Mouse (Mus musculus): ENCODE results near the gene Cort. TPM values are rescaled to one million over a fixed set of nuclear protein-coding genes. Genes with fewer than 3 reads are reported as not detected.

Gene Cort
- polyA plus RNA-seq, 1 experiment from 2014 or later, result not detected

DNA sequence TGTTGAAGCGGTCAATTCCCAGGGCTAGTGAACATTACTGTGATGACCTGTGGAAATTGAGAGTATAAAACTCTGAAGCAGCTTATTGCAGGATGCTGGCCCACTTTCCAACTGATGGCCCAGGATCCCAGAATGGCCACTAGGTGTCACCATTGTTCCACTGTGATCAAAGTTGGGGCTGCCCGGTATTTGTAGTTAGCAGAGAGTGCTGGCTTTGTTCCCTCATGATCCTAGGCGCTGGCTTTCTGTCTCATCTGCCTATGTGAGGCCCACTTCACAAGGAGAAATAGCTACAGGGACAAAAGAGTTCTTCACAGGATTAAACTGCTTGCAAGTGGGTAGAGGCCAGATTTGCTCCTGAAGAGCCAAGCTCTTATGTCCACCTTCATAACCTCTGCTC, 17.9 kb upstream of the Cort start:
- Histone ChIP-seq H3K9ac (peak overlapping the region; percentile 30; the same call in 1 of the 2 replicates), H3K4me2 (no peak overlapping the region), H3K36me3 (ENCODE audit: poor library complexity, severe bottlenecking) (peaks cover 6% of the 10 kb centered on the region), H3K4me3 (no peak overlapping the region), H3K27ac (peak overlapping the region; percentile 36; the same call in 1 of the 2 replicates), H3K4me1 (no peaks in the 10 kb centered on the region), H3K9me3 (replicated peaks) (no peaks in the 10 kb centered on the region), H3K27me3 (no peaks in the 10 kb centered on the region)
- WGBS, result 5% methylated on average over 3 of the region's 3 CpGs
- ATAC-seq, result peak; percentile 92

DNA sequence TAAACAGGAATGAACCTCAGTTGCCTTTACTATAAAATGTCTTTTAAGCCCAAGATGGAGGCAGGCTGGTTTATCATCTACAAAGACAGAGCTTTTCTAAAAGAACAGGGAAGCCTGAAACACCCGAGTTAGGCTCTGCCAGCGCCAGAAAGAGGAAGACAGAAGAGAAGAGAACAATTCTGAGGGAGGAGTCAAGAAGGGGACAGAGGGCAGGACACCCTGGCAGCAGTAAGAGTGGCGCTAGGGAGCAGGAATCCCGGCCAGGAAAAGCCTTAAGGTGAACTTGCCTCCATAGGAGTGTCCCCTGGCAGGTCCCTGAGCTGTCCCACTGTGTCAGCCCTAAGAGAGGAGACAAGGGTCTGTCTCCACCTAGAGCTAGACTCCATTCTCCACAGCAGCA, 17.0 kb upstream of the Cort start:
- no peaks in the 10 kb centered on the region for H3K4me1 ChIP-seq
- no peak overlapping the region for H3K4me2 ChIP-seq
- H3K9me3 ChIP-seq (replicated peaks), result no peaks in the 10 kb centered on the region
- H3K9ac ChIP-seq, result no peak overlapping the region
- 34% methylated on average over 4 of the region's 4 CpGs for WGBS
- H3K36me3 ChIP-seq (ENCODE audit: poor library complexity, severe bottlenecking), result no peaks in the 10 kb centered on the region
- H3K4me3 ChIP-seq, result no peak overlapping the region
- no peak for ATAC-seq
- no peaks in the 10 kb centered on the region for H3K27me3 ChIP-seq
- no peak overlapping the region for H3K27ac ChIP-seq

DNA sequence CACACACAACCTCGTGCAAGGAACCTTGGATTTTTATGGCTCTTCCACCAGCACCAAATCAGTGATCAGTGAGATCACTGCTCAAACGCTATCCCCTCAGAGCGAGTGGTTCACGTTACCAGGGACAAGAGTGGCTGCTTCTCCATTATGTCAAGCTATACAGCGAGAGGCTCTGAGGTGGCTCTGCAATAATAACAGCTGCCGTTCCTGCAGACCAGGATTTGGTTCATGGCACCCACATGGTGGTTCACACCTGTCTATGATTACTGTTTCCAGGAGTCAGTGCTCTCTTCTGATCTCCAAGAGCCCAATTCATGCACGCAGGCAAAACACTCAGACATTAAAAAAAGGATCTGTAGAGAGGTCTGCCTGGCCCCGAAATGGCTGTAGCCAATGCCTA, 12.0 kb upstream of the Cort start:
- no peaks in the 10 kb centered on the region for H3K27me3 ChIP-seq
- H3K9ac ChIP-seq, result no peak overlapping the region
- no peak overlapping the region for H3K4me3 ChIP-seq
- WGBS, result 86% methylated on average over 8 of the region's 8 CpGs
- no peaks in the 10 kb centered on the region for H3K36me3 ChIP-seq (ENCODE audit: poor library complexity, severe bottlenecking)
- no peaks in the 10 kb centered on the region for H3K9me3 ChIP-seq (replicated peaks)
- peaks cover 8% of the 10 kb centered on the region for H3K4me1 ChIP-seq
- no peak for ATAC-seq
- no peak overlapping the region for H3K4me2 ChIP-seq
- no peak overlapping the region for H3K27ac ChIP-seq

DNA sequence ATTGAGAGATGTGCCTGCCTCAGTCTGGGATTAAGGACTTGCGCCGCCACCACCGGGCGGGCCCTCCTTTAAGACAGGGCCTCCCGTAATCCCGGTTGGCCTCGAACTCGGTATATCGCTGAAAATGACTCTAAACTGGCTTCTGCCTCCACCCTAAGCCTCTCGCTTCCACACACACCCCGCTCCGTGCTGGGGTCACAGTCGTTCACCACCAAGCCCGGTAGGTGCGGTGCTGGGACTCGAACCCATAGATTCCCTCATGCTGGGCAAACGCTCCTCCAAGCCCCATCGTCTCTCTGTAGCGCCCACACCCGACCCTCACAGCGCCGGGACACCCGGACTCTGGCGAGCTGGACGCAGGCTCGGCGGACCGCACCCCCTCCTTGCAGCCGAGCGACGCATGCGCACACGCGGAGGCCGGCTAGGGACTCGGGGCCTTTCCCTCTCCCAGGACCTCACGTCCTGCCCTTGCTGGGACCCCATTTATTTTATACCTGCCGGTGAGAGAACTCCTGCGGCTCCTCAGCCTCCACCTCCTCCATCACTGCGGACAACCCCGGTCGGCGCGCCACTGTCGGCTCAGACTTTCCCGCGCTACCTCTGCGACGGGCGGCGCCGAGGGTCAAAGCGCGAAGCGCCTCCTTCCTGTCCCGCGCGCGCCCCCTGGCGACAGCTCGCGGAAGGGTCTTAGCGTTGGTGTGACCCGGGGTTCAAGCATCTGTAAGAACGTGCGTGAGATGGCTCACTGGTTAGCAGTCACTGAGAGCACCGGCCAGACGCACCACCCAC, 10.6 kb upstream of the Cort start, which contains the start of gene Cenps:
Gene Cenps, minus strand, starts transcription at position 648 of the 789 bp plus-strand sequence.
- 1% methylated on average over 68 of the region's 68 CpGs for WGBS

DNA sequence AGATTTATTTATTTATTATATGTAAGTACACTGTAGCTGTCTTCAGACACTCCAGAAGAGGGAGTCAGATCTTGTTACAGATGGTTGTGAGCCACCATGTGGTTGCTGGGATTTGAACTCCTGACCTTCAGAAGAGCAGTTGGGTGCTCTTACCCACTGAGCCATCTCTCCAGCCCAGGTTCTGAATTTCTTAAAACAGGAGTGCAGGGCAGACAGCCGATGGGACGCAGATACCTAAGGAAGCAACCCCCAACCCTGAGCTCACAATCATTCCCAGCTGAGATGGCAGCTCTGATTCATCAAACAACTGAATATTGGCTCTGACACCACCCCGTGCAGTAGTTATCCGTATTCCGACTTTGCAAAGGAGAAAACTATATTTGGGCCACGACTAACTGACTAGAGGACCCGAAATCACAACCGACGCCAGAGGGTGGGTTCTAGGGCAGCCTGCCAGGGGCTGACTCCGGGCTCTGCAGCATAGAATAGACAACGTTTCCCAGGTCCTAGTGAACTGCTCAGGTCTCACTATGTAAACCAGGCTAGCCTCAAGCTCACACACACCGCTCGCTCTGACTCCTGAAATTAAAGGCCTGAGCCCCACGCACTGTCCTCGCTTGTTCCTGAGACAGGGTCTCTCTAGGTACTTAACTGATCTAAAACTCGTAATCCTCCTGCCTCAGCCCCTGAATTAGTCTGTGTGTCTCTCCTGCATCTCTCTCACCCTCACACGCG, 9.7 kb upstream of the Cort start:
- 64% methylated on average over 18 of the region's 18 CpGs for WGBS
- Histone ChIP-seq H3K27ac (no peak overlapping the region), H3K9me3 (replicated peaks) (no peaks in the 10 kb centered on the region), H3K4me3 (peak overlapping the region; percentile 64), H3K9ac (peak overlapping the region; percentile 77), H3K4me1 (peaks cover 8% of the 10 kb centered on the region), H3K4me2 (peak overlapping the region; percentile 61), H3K36me3 (ENCODE audit: poor library complexity, severe bottlenecking) (peaks cover 6% of the 10 kb centered on the region; the same call in 1 of the 2 replicates), H3K27me3 (no peaks in the 10 kb centered on the region)
- no peak; the same call in 1 of the 2 replicates for ATAC-seq

More for the DNA sequence above, 10.6 kb upstream of the Cort start, which contains the start of gene Cenps:
- Histone ChIP-seq H3K4me2 (peak within 1 kb of the TSS; percentile 61), H3K4me1 (peaks cover 8% of the 10 kb centered on the region), H3K36me3 (ENCODE audit: poor library complexity, severe bottlenecking) (no peaks in the 10 kb centered on the region; the same call in 1 of the 2 replicates), H3K9me3 (replicated peaks) (no peaks in the 10 kb centered on the region), H3K27me3 (no peaks in the 10 kb centered on the region), H3K4me3 (peak within 1 kb of the TSS; percentile 64), H3K27ac (peak within 1 kb of the TSS; percentile 80), H3K9ac (peak within 1 kb of the TSS; percentile 77)
- peak; percentile 92 for ATAC-seq

DNA sequence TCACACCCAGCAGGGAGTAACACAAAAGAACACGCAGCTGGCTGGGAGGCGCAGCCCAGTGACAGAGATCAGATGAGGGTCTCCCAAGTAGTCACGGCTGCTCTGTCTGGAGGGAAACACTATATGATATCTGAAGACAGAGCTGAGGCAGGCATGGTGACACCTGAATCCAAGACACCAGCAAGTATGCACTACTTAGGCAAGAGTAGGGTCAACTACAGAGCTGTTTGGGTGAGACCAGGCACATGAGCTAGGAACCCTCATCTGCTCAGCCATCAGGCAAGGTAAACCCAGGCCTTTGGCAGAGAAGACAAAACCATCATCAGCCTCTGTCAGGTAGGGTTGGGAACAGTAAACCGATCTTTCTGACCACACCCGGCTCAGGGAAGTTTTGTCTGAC, 6.8 kb upstream of the Cort start:
- 86% methylated on average over 5 of the region's 5 CpGs for WGBS
- Histone ChIP-seq H3K4me2 (no peak overlapping the region), H3K27ac (no peak overlapping the region), H3K9ac (no peak overlapping the region), H3K27me3 (no peaks in the 10 kb centered on the region), H3K4me1 (peaks cover 8% of the 10 kb centered on the region), H3K4me3 (no peak overlapping the region), H3K36me3 (ENCODE audit: poor library complexity, severe bottlenecking) (peaks cover 34% of the 10 kb centered on the region), H3K9me3 (replicated peaks) (no peaks in the 10 kb centered on the region)
- ATAC-seq, result no peak

DNA sequence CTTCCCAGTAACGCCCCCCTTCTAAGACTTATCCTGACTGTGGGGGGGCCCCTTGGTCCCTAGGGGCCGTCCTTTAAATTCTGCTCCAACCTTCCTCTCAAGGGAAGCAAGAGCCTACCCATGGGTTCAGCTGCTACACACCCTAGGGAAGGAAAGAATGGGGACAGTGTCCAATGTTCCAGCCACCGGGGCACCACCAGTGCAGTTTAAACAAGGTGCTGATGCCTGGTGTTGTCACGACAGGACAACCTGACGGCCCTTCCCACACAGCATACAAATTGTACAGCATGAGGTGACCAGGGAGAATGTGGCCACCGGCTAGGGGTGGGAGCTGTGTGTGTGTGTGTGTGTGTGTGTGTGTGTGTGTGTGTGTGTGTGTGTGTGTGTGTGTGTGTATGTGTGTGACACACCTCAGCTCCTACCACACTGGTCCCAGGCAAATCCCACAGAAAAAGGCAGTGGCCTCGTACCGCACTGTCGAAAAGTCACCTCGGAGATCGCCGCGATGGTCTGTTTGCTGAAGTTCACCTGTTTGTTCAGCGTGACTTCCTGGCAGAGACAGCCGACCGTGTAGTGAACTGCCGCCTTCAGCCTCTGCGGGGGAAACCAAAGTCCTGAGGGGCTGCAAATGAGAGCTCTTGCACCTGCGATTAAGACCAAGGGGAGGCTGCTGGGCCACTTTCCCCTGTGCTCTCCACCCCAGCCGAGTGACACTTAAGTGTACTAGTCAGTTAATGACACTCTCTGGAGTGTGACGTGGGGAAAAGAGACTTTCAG, 5.4 kb upstream of the Cort start:
- Histone ChIP-seq H3K9ac (no peak overlapping the region), H3K27me3 (no peaks in the 10 kb centered on the region), H3K4me3 (no peak overlapping the region), H3K27ac (no peak overlapping the region), H3K9me3 (replicated peaks) (no peaks in the 10 kb centered on the region), H3K4me2 (no peak overlapping the region), H3K4me1 (peaks cover 8% of the 10 kb centered on the region), H3K36me3 (ENCODE audit: poor library complexity, severe bottlenecking) (peaks cover 48% of the 10 kb centered on the region)
- WGBS, result 91% methylated on average over 20 of the region's 21 CpGs
- ATAC-seq, result no peak

DNA sequence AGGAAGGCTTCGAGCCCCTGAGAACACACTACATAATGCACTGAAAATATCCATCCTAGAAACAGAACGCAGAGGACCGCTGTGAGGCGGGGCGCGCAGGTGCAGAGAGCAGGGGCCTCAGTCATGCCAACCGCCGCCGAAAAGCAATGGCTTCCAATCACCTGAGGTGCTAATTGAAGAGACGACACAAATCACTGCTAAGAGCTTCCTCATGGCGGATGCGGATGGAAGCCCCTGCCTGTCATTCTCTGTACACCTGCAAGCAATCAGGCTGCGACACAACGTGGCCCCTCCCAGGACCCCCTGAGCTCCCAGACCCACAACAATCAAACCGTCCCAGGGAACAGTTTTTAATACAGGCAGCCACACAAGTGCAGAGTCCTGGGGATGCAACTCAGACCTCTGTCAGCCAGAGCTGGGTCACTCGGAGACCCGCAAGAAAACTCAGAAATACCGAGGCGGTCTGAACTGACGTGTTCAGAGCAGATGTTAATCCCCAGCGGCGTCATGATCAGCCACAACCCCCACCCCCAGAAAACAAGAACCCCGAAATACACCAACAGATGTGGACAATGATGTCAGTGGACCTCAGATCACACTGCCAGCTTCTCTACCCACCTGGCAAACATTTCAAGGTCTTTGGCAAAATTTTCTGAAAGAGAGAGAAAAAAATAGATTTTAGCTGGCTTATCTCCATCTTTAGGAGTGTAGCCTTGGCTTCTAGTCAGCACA, 4.6 kb upstream of the Cort start:
- ATAC-seq, result no peak
- Histone ChIP-seq H3K9ac (no peak overlapping the region), H3K27me3 (no peaks in the 10 kb centered on the region), H3K36me3 (ENCODE audit: poor library complexity, severe bottlenecking) (peaks cover 56% of the 10 kb centered on the region), H3K4me2 (no peak overlapping the region), H3K4me3 (no peak overlapping the region), H3K9me3 (replicated peaks) (no peaks in the 10 kb centered on the region), H3K4me1 (peaks cover under 1% of the 10 kb centered on the region; the same call in 1 of the 2 replicates), H3K27ac (no peak overlapping the region)
- 93% methylated on average over 23 of the region's 23 CpGs for WGBS

DNA sequence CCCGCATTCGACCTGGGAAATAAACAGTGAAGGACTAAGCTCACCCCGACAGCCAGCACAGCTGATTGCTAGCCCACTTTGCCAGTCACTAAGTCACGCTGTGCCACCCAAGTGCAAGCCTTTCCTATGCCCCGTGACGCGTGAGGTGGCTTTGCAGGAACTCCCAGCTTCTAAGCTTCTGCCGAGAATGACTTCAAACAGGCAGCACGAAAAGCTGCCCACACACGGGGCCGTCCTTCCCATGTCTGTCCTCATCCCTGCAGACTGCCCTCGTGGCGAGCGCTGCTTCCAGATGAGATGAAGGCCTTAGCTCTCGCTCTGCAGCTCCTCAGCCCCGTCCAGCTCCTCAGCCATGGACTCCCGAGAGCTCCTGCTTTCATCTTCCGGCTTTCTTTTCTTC, 1.9 kb upstream of the Cort start:
- 87% methylated on average over 18 of the region's 18 CpGs for WGBS
- Histone ChIP-seq H3K9me3 (replicated peaks) (no peaks in the 10 kb centered on the region), H3K4me3 (no peak overlapping the region), H3K9ac (no peak overlapping the region), H3K4me1 (no peaks in the 10 kb centered on the region), H3K4me2 (no peak overlapping the region), H3K27me3 (no peaks in the 10 kb centered on the region), H3K27ac (no peak overlapping the region), H3K36me3 (ENCODE audit: poor library complexity, severe bottlenecking) (peaks cover 57% of the 10 kb centered on the region)
- no peak for ATAC-seq

DNA sequence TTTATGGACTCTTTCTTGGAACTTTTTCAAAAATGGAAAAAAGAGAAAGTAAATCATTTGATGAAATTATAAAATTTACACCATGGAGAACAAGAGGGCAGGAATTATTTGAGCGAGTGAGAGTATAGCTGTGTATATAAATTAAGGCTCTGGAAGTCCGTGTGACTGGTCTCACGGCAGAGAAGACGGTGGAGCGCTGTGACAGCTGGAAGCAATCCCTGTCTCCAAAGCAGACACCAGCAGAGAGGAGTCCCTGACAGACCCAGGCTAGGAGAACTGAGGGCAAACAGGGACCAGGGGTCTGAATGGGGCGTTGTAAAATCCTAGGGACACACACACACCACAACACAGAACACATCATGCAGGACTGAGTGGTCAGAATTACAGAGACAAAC, 451 bp downstream of the Cort start:
- no peak for ATAC-seq
- Histone ChIP-seq H3K4me3 (no peak overlapping the region), H3K9ac (no peak overlapping the region), H3K4me2 (no peak overlapping the region), H3K9me3 (replicated peaks) (no peaks in the 10 kb centered on the region), H3K27me3 (no peaks in the 10 kb centered on the region), H3K4me1 (no peaks in the 10 kb centered on the region), H3K27ac (no peak overlapping the region), H3K36me3 (ENCODE audit: poor library complexity, severe bottlenecking) (peaks cover 49% of the 10 kb centered on the region)
- WGBS, result 83% methylated on average over 6 of the region's 6 CpGs

DNA sequence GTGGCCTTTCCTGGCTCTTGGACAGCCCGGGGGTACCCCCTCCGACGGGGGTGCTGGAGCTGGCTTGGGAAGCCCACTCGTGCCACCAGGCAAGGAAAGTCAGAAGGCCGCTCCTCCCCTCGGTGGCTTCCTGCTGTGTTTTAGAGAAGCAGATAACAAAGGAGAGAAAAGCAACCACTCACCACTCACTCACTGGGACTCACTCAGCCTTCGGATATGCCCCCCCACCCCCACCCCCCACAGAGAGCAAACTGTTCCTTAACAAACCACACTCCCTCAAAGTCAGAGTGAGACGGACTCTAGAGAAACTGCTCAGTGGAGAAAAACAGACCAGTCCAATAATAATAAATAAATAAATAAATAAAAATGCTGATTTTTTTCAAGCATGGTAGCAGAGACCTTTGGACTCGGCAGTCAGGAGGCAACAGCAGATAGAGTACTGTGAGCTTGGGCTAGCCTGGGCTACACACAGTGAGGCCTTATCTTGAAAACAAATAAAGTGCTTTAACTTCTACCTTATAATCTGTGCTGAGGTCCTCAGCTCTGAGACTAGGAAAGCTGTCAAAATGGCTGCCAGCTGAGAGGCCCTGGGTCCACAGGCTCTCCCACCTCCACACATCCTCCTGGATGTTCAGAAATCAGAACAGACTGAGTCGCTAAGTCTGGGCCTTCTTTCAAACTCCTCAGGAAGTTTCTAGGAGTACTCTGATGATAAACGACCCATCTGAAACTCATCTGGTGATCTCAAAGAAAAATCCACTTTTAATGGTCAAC, 1.0 kb downstream of the Cort start:
- Histone ChIP-seq H3K4me3 (no peak overlapping the region), H3K36me3 (ENCODE audit: poor library complexity, severe bottlenecking) (peaks cover 44% of the 10 kb centered on the region), H3K9ac (no peak overlapping the region), H3K27ac (no peak overlapping the region), H3K9me3 (replicated peaks) (no peaks in the 10 kb centered on the region), H3K4me1 (no peaks in the 10 kb centered on the region), H3K4me2 (no peak overlapping the region), H3K27me3 (no peaks in the 10 kb centered on the region)
- WGBS, result 34% methylated on average over 11 of the region's 11 CpGs
- ATAC-seq, result no peak

Data from forebrain, embryonic 13.5 days (tissue).